Mouse (Mus musculus): ENCODE data around the gene Hexa.

DNA sequence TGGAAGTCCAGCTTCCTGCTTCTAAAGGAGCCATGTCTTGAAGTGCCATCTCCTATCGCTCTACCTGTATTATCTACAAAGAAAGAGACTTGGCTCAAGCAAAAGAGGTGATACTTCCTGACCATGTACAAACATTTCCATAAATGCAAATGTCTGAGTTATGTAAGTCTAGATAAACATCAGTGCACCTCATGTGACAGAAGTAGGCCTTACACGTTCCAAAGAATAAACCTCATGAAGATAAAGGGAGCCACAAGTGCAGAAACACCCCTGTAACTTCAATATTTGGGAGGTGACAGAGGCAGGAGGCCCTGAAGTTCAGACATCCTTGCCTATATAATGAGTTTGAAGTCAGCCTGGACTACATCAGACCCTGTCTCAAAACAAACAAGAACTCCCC is 32.5 kb downstream of the Hexa start:
- TF ChIP-seq POLR2A (IDR thresholded peaks at IDR 0.05; ENCODE audit: borderline replicate concordance, low read depth, low read length) (no peak), CTCF (IDR thresholded peaks at IDR 0.05; ENCODE audit: low read depth, low read length) (no peak)

Measured in bone marrow macrophage, adult 2 months (primary cell).